10 mouse cellular contexts compared by ENCODE assay signal in genomic region chr6:145116098-145116672, GRCm38 (mm10). TPM values are rescaled to one million over a fixed set of nuclear protein-coding genes. Genes with fewer than 3 reads are reported as not detected.
DNase-seq lines count a peak whose midpoint lies in the region; ATAC-seq lines count a peak whose summit lies in the region.
"Had no signal": no experiment of that assay in that cellular context is flagged by ENCODE, and none has a peak within 500 bp of the region (broad histone marks: within the 10 kb centered on the region; RNA-seq: fewer than 3 reads in every experiment).

No protein-coding gene starts in this region.

- H3K4me3 ChIP-seq in midbrain, embryonic 10.5 days, result peak overlapping the region; percentile 27
- H3K4me3 ChIP-seq in midbrain, embryonic 15.5 days, result no peak overlapping the region
- H3K4me3 ChIP-seq in forebrain, embryonic 16.5 days (replicated peaks; ENCODE audit: low read length), result no peak overlapping the region
- H3K4me3 ChIP-seq: heart, embryonic 15.5 days; myocyte had no signal

- no peak overlapping the region for H3K9ac ChIP-seq in midbrain, embryonic 15.5 days
- H3K9ac ChIP-seq in forebrain, embryonic 16.5 days (replicated peaks; ENCODE audit: low read depth, low read length), result peak overlapping the region; percentile 47
- H3K9ac ChIP-seq: heart, embryonic 15.5 days had no signal

- H3K4me1 ChIP-seq in midbrain, embryonic 10.5 days, result peaks cover 26% of the 10 kb centered on the region
- peaks cover 8% of the 10 kb centered on the region for H3K4me1 ChIP-seq in midbrain, embryonic 15.5 days
- peaks cover 9% of the 10 kb centered on the region for H3K4me1 ChIP-seq in forebrain, embryonic 16.5 days (replicated peaks; ENCODE audit: control insufficient read depth, insufficient read depth, low read length)

- peak overlapping the region; percentile 86 for H3K27ac ChIP-seq in midbrain, embryonic 10.5 days (replicated peaks)
- no peak overlapping the region for H3K27ac ChIP-seq in midbrain, embryonic 15.5 days
- H3K27ac ChIP-seq in forebrain, embryonic 16.5 days (ENCODE audit: low read length), result peak overlapping the region; percentile 49; the same call in 1 of the 2 replicates
- H3K27ac ChIP-seq: heart, embryonic 15.5 days had no signal

- no peaks in the 10 kb centered on the region for H3K36me3 ChIP-seq in midbrain, embryonic 10.5 days
- no peaks in the 10 kb centered on the region for H3K36me3 ChIP-seq in midbrain, embryonic 15.5 days (replicated peaks)
- H3K36me3 ChIP-seq in forebrain, embryonic 16.5 days (ENCODE audit: control insufficient read depth, insufficient read depth), result no peaks in the 10 kb centered on the region
- H3K36me3 ChIP-seq: heart, embryonic 15.5 days had no signal

- intact Hi-C loops in gastrocnemius, postnatal 14 days (cut with DNase I; ENCODE audit: low total_unique reads), result no loop called here

- peak; percentile 49 for DNase-seq in midbrain, embryonic 10.5 days (ENCODE audit: low spot score)
- DNase-seq in yolk sac, embryonic 10.5 days (ENCODE audit: low spot score), result peak; percentile 44
- no peak for DNase-seq in gastrocnemius, postnatal 14 days
- no peak for DNase-seq in cerebellum, postnatal 14 days
- DNase-seq in ovary, adult 18-20 months (ENCODE audit: low spot score), result no peak

- no peak for ATAC-seq in midbrain, embryonic 15.5 days (replicated peaks)
- ATAC-seq in forebrain, embryonic 16.5 days, result peak; percentile 77
- peak; percentile 36 for ATAC-seq in megakaryocyte, adult 5-6 weeks (ENCODE audit: poor library complexity, severe bottlenecking)

- no peaks in the 10 kb centered on the region for H3K9me3 ChIP-seq in midbrain, embryonic 10.5 days (replicated peaks)
- no peaks in the 10 kb centered on the region for H3K9me3 ChIP-seq in midbrain, embryonic 15.5 days
- H3K9me3 ChIP-seq in forebrain, embryonic 16.5 days (ENCODE audit: control insufficient read depth, low read length), result no peaks in the 10 kb centered on the region
- H3K9me3 ChIP-seq: heart, embryonic 15.5 days had no signal

- 4% methylated on average over 4 of the region's 4 CpGs for WGBS in midbrain, embryonic 10.5 days
- WGBS in midbrain, embryonic 15.5 days, result 9% methylated on average over 4 of the region's 4 CpGs
- 6% methylated on average over 4 of the region's 4 CpGs for WGBS in forebrain, embryonic 16.5 days

- no peak overlapping the region for H3K4me2 ChIP-seq in midbrain, embryonic 15.5 days
- no peak overlapping the region for H3K4me2 ChIP-seq in forebrain, embryonic 16.5 days (ENCODE audit: low read length)
- H3K4me2 ChIP-seq: heart, embryonic 15.5 days had no signal

- H3K27me3 ChIP-seq in midbrain, embryonic 10.5 days (ENCODE audit: low read depth, poor library complexity, severe bottlenecking), result peaks cover 9% of the 10 kb centered on the region
- no peaks in the 10 kb centered on the region for H3K27me3 ChIP-seq in midbrain, embryonic 15.5 days (replicated peaks)
- no peaks in the 10 kb centered on the region for H3K27me3 ChIP-seq in forebrain, embryonic 16.5 days (replicated peaks; ENCODE audit: control insufficient read depth, insufficient read depth, low read length)
- H3K27me3 ChIP-seq: heart, embryonic 15.5 days had no signal

RNA-seq across cellular contexts. Expression of gene Lrmp, which starts 0.7 kb away (rescaled TPM):
- 1.7 and 2.6 TPM in 2 replicates for polyA plus RNA-seq in midbrain, embryonic 10.5 days (2016; fragmentation: Nextera tagmentation; extraction: Ambion mirVana)
- polyA plus RNA-seq in midbrain, embryonic 15.5 days (2015; fragmentation: Nextera tagmentation; extraction: Ambion mirVana), result 0.62 and 0.98 TPM in 2 replicates
- polyA plus RNA-seq in forebrain, embryonic 16.5 days (2015; fragmentation: Nextera tagmentation; extraction: Ambion mirVana), result 0.35 and 0.82 TPM in 2 replicates
- 41.7 and 44.5 TPM in 2 replicates for total RNA-seq in megakaryocyte, adult 5-6 weeks (2015)
- 87.5 and 92.7 TPM in 2 replicates for total RNA-seq in megakaryocyte, adult 5-6 weeks (2017)
- total RNA-seq in gastrocnemius, postnatal 14 days (2021), result 1 to 10 TPM; 1.0 to 1.1 TPM

RNA-seq across cellular contexts. Expression of gene Bcat1, which starts 40.2 kb away (rescaled TPM):
- 139 and 149 TPM in 2 replicates for polyA plus RNA-seq in midbrain, embryonic 10.5 days (2016; fragmentation: Nextera tagmentation; extraction: Ambion mirVana)
- 104 and 107 TPM in 2 replicates for polyA plus RNA-seq in midbrain, embryonic 15.5 days (2015; fragmentation: Nextera tagmentation; extraction: Ambion mirVana)
- polyA plus RNA-seq in forebrain, embryonic 16.5 days (2015; fragmentation: Nextera tagmentation; extraction: Ambion mirVana), result 108 and 110 TPM in 2 replicates
- 0.25 TPM in 1 of 2 replicates, not detected in the other for total RNA-seq in megakaryocyte, adult 5-6 weeks (2015)
- 0.24 TPM in 1 of 2 replicates, not detected in the other for total RNA-seq in megakaryocyte, adult 5-6 weeks (2017)
- total RNA-seq in gastrocnemius, postnatal 14 days (2021), result 1 to 10 TPM; 6.8 to 8.8 TPM

Comparison
In these comparisons a context has a peak if more than half of its experiments do, and no peak if none do; other contexts are left out.
1. DNase-seq: peak in midbrain, embryonic 10.5 days (single experiment) and yolk sac, embryonic 10.5 days (single experiment); none in gastrocnemius, postnatal 14 days (single experiment), cerebellum, postnatal 14 days (0 of 2) and ovary, adult 18-20 months (single experiment).